Mouse (Mus musculus) megakaryocyte, embryonic 14.5 days (primary cell): Measurements from ENCODE around the gene Xndc1.

Experiments
- FLI1 ChIP-seq: IDR thresholded peaks from 2 replicates; pipeline ENCODE4 v1.6.1; 2012; ENCODE audit warnings: low read length, inconsistent platforms, mixed read lengths
- GATA1 ChIP-seq: IDR thresholded peaks from 3 replicates; pipeline ENCODE4 v1.6.1; 2012; ENCODE audit warnings: mixed read lengths, low read length, inconsistent platforms, borderline replicate concordance

- TF ChIP-seq FLI1 (no peak), GATA1 (no peak)
Observed at GRCm38 (mm10) chr7:102082816-102083215, 17.5 kb downstream of the Xndc1 start, which contains the start of gene Trpc2.
